16 mouse cellular contexts compared by ENCODE assay signal in genomic region chr13:8941110-8941509, GRCm38 (mm10). TPM values are rescaled to one million over a fixed set of nuclear protein-coding genes. Genes with fewer than 3 reads are reported as not detected.
A peak's percentile ranks its signal among the peaks of the same experiment; 100 is the strongest.
DNase-seq lines count a peak whose midpoint lies in the region; ATAC-seq and TF ChIP-seq lines count a peak whose summit lies in the region.
"Not testable (repeated sequence)": the region's sequence is repeated elsewhere in the genome, so short reads cannot be mapped to it uniquely, and the experiment has no call there.
"Had no signal": no experiment of that assay in that cellular context is flagged by ENCODE, and none has a peak within 500 bp of the region (broad histone marks: within the 10 kb centered on the region; RNA-seq: fewer than 3 reads in every experiment).

No protein-coding gene starts in this region.

- not testable (repeated sequence) for H3K27me3 ChIP-seq in embryonic facial prominence, embryonic 13.5 days; limb, embryonic 13.5 days; liver, embryonic 11.5 days (replicated peaks; ENCODE audit: control insufficient read depth, insufficient read depth, low read length); lung, postnatal 0 days (replicated peaks; ENCODE audit: insufficient read depth, low read length)

- ATAC-seq in embryonic facial prominence, embryonic 13.5 days (ENCODE audit: insufficient number of reproducible peaks, insufficient read depth, low FRiP score, low TSS enrichment, low read depth) = peak; percentile 43; the same call in 1 of the 2 replicates
- peak; percentile 59 for ATAC-seq in limb, embryonic 13.5 days (ENCODE audit: low FRiP score, low read depth)
- peak; percentile 16; the same call in 1 of the 2 replicates for ATAC-seq in liver, embryonic 11.5 days (replicated peaks; ENCODE audit: low FRiP score)
- not testable (repeated sequence) for ATAC-seq in lung, postnatal 0 days

- H3K4me3 ChIP-seq in embryonic facial prominence, embryonic 13.5 days; limb, embryonic 13.5 days; liver, embryonic 11.5 days (ENCODE audit: low read depth, low read length); lung, postnatal 0 days (ENCODE audit: low read depth, low read length): not testable (repeated sequence)

- H3K4me2 ChIP-seq in embryonic facial prominence, embryonic 13.5 days; limb, embryonic 13.5 days (replicated peaks); liver, embryonic 11.5 days; lung, postnatal 0 days (replicated peaks; ENCODE audit: low read depth, low read length): not testable (repeated sequence)

- not testable (repeated sequence) for TF ChIP-seq EP300 in lung, postnatal 0 days (IDR thresholded peaks at IDR 0.05)

- not testable (repeated sequence) for H3K27ac ChIP-seq in embryonic facial prominence, embryonic 13.5 days; limb, embryonic 13.5 days; liver, embryonic 11.5 days (ENCODE audit: low read depth, low read length); lung, postnatal 0 days (ENCODE audit: low read length)

- H3K36me3 ChIP-seq in embryonic facial prominence, embryonic 13.5 days; limb, embryonic 13.5 days; liver, embryonic 11.5 days (ENCODE audit: control insufficient read depth, insufficient read depth, low read length); lung, postnatal 0 days (ENCODE audit: insufficient read depth, low read length): not testable (repeated sequence)

- H3K4me1 ChIP-seq in embryonic facial prominence, embryonic 13.5 days; limb, embryonic 13.5 days; liver, embryonic 11.5 days (replicated peaks; ENCODE audit: control insufficient read depth, insufficient read depth, low read length); lung, postnatal 0 days (ENCODE audit: insufficient read depth, low read depth, low read length): not testable (repeated sequence)

- peak; percentile 23 for DNase-seq in heart, adult 11 months
- not testable (repeated sequence) for DNase-seq in liver, embryonic 11.5 days (ENCODE audit: low spot score)
- DNase-seq in lung, postnatal 0 days (ENCODE audit: low spot score) = peak; percentile 2

- H3K9me3 ChIP-seq in embryonic facial prominence, embryonic 13.5 days; limb, embryonic 13.5 days; liver, embryonic 11.5 days (ENCODE audit: control insufficient read depth, low read length); lung, postnatal 0 days (ENCODE audit: low read length): not testable (repeated sequence)

- not testable (repeated sequence) for TF ChIP-seq CTCF in lung, postnatal 0 days (IDR thresholded peaks at IDR 0.05)

- not testable (repeated sequence) for H3K9ac ChIP-seq in embryonic facial prominence, embryonic 13.5 days; limb, embryonic 13.5 days; liver, embryonic 11.5 days (ENCODE audit: low read depth, low read length); lung, postnatal 0 days (replicated peaks; ENCODE audit: low read depth)

- 89% methylated on average over 4 of the region's 4 CpGs for WGBS in embryonic facial prominence, embryonic 13.5 days
- 89% methylated on average over 4 of the region's 4 CpGs for WGBS in limb, embryonic 13.5 days
- WGBS in liver, embryonic 11.5 days = 47% methylated on average over 4 of the region's 4 CpGs
- WGBS in lung, postnatal 0 days = 76% methylated on average over 4 of the region's 4 CpGs

RNA-seq across cellular contexts. Expression of gene Gm9745, which starts 6.9 kb away (rescaled TPM):
- polyA plus RNA-seq in embryonic facial prominence, embryonic 13.5 days (2015; fragmentation: Nextera tagmentation; extraction: Ambion mirVana) = not detected in 2 replicates
- polyA plus RNA-seq in limb, embryonic 13.5 days (2015; fragmentation: Nextera tagmentation; extraction: Ambion mirVana) = not detected in 2 replicates
- polyA plus RNA-seq in liver, embryonic 11.5 days (2014; fragmentation: Nextera tagmentation; extraction: Ambion mirVana) = not detected in 2 replicates
- not detected in 2 replicates for polyA plus RNA-seq in lung, postnatal 0 days (2015; fragmentation: Nextera tagmentation; extraction: Ambion mirVana)
- polyA plus RNA-seq: activated CD4-positive, CD25-positive, alpha-beta regulatory T cell, adult 4 months; C2C12; cerebellum, adult 2 months; cortical plate, adult 2 months; embryonic facial prominence, embryonic 10.5 days; embryonic facial prominence, embryonic 12.5 days; forebrain, embryonic 11.5 days; forebrain, embryonic 13.5 days; forebrain, embryonic 15.5 days; forebrain, postnatal 0 days; Patski had no signal

RNA-seq across cellular contexts. Expression of gene Idi2, which starts 11.6 kb away (rescaled TPM):
- 0.46 and 0.56 TPM in 2 replicates for polyA plus RNA-seq in embryonic facial prominence, embryonic 13.5 days (2015; fragmentation: Nextera tagmentation; extraction: Ambion mirVana)
- not detected in 2 replicates for polyA plus RNA-seq in limb, embryonic 13.5 days (2015; fragmentation: Nextera tagmentation; extraction: Ambion mirVana)
- 0.16 TPM in 1 of 2 replicates, not detected in the other for polyA plus RNA-seq in liver, embryonic 11.5 days (2014; fragmentation: Nextera tagmentation; extraction: Ambion mirVana)
- polyA plus RNA-seq in lung, postnatal 0 days (2015; fragmentation: Nextera tagmentation; extraction: Ambion mirVana) = not detected in 2 replicates
- polyA plus RNA-seq: C2C12; cerebellum, adult 2 months; embryonic facial prominence, embryonic 10.5 days; forebrain, embryonic 11.5 days; forebrain, embryonic 13.5 days; forebrain, embryonic 15.5 days; forebrain, postnatal 0 days; Patski had no signal

RNA-seq across cellular contexts. Expression of gene Gtpbp4, which starts 54.8 kb away (rescaled TPM):
- 89.4 and 100 TPM in 2 replicates for polyA plus RNA-seq in embryonic facial prominence, embryonic 13.5 days (2015; fragmentation: Nextera tagmentation; extraction: Ambion mirVana)
- polyA plus RNA-seq in limb, embryonic 13.5 days (2015; fragmentation: Nextera tagmentation; extraction: Ambion mirVana) = 93.0 and 95.0 TPM in 2 replicates
- polyA plus RNA-seq in liver, embryonic 11.5 days (2014; fragmentation: Nextera tagmentation; extraction: Ambion mirVana) = 108 and 109 TPM in 2 replicates
- 39.5 and 39.8 TPM in 2 replicates for polyA plus RNA-seq in lung, postnatal 0 days (2015; fragmentation: Nextera tagmentation; extraction: Ambion mirVana)

RNA-seq across cellular contexts. Expression of gene Idi1, which starts 55.8 kb away (rescaled TPM):
- polyA plus RNA-seq in embryonic facial prominence, embryonic 13.5 days (2015; fragmentation: Nextera tagmentation; extraction: Ambion mirVana) = 58.8 and 62.2 TPM in 2 replicates
- 55.8 and 56.7 TPM in 2 replicates for polyA plus RNA-seq in limb, embryonic 13.5 days (2015; fragmentation: Nextera tagmentation; extraction: Ambion mirVana)
- polyA plus RNA-seq in liver, embryonic 11.5 days (2014; fragmentation: Nextera tagmentation; extraction: Ambion mirVana) = 91.0 and 108 TPM in 2 replicates
- 63.6 and 73.2 TPM in 2 replicates for polyA plus RNA-seq in lung, postnatal 0 days (2015; fragmentation: Nextera tagmentation; extraction: Ambion mirVana)
